Mouse (Mus musculus) limb, embryonic 15.5 days (tissue): ENCODE results near the gene Slc38a9. TPM values are rescaled to one million over a fixed set of nuclear protein-coding genes. Genes with fewer than 3 reads are reported as not detected.
A peak's percentile ranks its signal among the peaks of the same experiment; 100 is the strongest.

Experiments
- ATAC-seq: fragments of 200-750 bp; cut with Nextera tagmentation; 2 replicates; pipeline ENCODE4 v1.8.0; 2017; ENCODE audit warnings: low read depth, moderate TSS enrichment; ENCODE audit not compliant: insufficient number of reproducible peaks, low FRiP score, low TSS enrichment
- H3K27ac ChIP-seq: fragments of 300-500 bp; sonication (generic); 2 replicates; pipeline ENCODE4 v1.5.1; 2015; ENCODE audit warnings: moderate library complexity, mild to moderate bottlenecking, inconsistent platforms
- H3K27me3 ChIP-seq: fragments of 300-500 bp; sonication (generic); 2 replicates; pipeline ENCODE4 v1.6.1; 2015; ENCODE audit warnings: inconsistent platforms
- H3K36me3 ChIP-seq: fragments of 300-500 bp; sonication (generic); 2 replicates; pipeline ENCODE4 v1.6.1; 2015; ENCODE audit warnings: inconsistent platforms
- H3K4me1 ChIP-seq: fragments of 300-500 bp; sonication (generic); 2 replicates; pipeline ENCODE4 v1.6.1; 2015; ENCODE audit warnings: inconsistent platforms
- H3K4me2 ChIP-seq: fragments of 300-500 bp; sonication (generic); 2 replicates; pipeline ENCODE4 v1.6.1; 2015; ENCODE audit warnings: mild to moderate bottlenecking, inconsistent platforms
- H3K4me3 ChIP-seq: fragments of 300-500 bp; sonication (generic); 2 replicates; pipeline ENCODE4 v1.5.1; 2015; ENCODE audit warnings: mild to moderate bottlenecking, inconsistent platforms
- H3K9ac ChIP-seq: fragments of 300-500 bp; sonication (generic); 2 replicates; pipeline ENCODE4 v1.6.1; 2015; ENCODE audit warnings: inconsistent platforms
- H3K9me3 ChIP-seq: fragments of 300-500 bp; sonication (generic); 2 replicates; pipeline ENCODE4 v1.6.1; 2016; ENCODE audit warnings: inconsistent platforms
- WGBS: fragments of 180-500 bp; shearing (Covaris S2); methylation state at CpG from one replicate; pipeline ENCODE4 v1.1.7; 2015; 5-methylcytosine and 5-hydroxymethylcytosine counted together
- polyA plus RNA-seq: library from polyadenylated mRNA; unstranded; fragments of >200 nt; fragmentation: Nextera tagmentation; extraction: Ambion mirVana; gene quantifications from 2 replicates; pipeline ENCODE4 v1.2.1, GENCODE M21; 2015

Slc38a9 gene
- polyA plus RNA-seq, 1 experiment from 2014 or later = 17.9 TPM

DNA sequence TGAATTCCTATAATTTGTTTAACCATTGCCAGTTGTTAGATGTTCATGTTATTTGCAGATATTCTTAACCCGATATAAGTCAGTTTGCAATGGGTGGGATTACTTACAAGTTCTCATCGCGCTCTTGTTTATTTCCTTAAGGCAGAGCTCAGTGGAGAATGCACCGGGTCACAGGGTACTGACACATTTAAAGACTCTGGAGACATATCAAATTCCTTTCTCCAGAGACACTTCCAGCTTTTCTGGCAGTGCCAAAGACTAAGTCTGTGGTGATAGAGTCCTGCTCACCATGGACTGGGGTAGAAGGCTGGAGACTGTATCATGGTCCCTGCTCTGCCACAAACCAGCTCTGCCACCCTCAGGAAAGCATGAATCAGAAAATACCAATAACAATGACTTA is 102.0 kb downstream of the Slc38a9 start:
- no peaks in the 10 kb centered on the region for H3K36me3 ChIP-seq
- no peak for ATAC-seq
- H3K4me2 ChIP-seq = no peak overlapping the region
- H3K9me3 ChIP-seq = no peaks in the 10 kb centered on the region
- 38% methylated on average over 4 of the region's 4 CpGs for WGBS
- no peak overlapping the region for H3K9ac ChIP-seq
- no peaks in the 10 kb centered on the region for H3K27me3 ChIP-seq
- no peak overlapping the region for H3K27ac ChIP-seq
- H3K4me3 ChIP-seq = no peak overlapping the region
- peaks cover 42% of the 10 kb centered on the region for H3K4me1 ChIP-seq

DNA sequence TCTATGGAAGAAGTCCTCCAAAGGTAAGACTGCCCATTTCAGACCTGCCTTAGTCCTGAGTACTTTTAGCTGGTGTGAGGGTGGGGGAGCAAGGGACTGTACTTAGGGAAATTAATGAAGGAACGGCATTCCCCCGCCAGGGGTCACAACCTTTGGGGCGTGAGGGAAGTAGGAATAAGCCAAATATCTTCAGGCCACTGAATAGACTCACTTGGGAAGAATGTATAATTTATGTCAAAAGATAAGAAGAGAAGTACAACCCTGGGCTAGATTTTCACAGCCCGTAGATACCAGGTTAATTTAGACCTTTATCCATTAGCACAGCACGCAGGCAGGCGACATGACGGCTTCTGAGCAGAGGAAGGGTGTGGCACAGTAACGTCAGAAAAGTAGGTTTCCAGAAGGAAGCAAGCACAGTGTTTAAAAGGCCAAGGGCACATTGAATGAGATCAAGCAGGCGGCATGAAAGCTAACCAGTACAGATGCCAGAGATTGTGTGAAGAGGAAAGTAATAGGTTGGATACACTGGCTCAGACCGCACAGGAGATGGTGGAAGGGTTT is 103.1 kb downstream of the Slc38a9 start:
- Histone ChIP-seq H3K9me3 (no peaks in the 10 kb centered on the region), H3K27me3 (no peaks in the 10 kb centered on the region), H3K4me2 (no peak overlapping the region), H3K4me1 (peaks cover 35% of the 10 kb centered on the region), H3K27ac (no peak overlapping the region), H3K36me3 (no peaks in the 10 kb centered on the region), H3K9ac (no peak overlapping the region), H3K4me3 (no peak overlapping the region)
- ATAC-seq = no peak
- 71% methylated on average over 10 of the region's 10 CpGs for WGBS

DNA sequence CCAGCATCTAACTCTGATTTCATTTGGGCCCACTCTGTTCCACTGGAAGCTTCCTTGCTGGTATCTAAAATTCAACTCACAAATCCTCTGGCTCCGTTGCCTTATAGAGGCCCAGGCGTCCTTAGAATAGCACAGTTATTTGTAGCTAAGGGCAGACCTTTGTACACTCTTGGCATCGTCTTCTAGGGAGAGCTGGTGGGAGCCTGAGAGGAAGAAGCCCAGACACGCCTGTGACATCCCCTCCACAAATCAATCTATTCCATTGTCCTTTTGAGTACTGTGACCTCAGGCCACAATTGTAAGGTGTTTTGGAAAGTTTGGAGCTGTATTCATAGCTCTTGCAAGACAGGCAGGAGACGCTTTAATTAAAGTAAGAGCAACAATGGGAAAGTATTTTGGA is 104.0 kb downstream of the Slc38a9 start:
- Histone ChIP-seq H3K36me3 (no peaks in the 10 kb centered on the region), H3K9ac (no peak overlapping the region), H3K9me3 (no peaks in the 10 kb centered on the region), H3K4me3 (no peak overlapping the region), H3K27me3 (no peaks in the 10 kb centered on the region), H3K27ac (no peak overlapping the region), H3K4me2 (no peak overlapping the region), H3K4me1 (peaks cover 26% of the 10 kb centered on the region)
- ATAC-seq = no peak
- 77% methylated on average over 5 of the region's 5 CpGs for WGBS

DNA sequence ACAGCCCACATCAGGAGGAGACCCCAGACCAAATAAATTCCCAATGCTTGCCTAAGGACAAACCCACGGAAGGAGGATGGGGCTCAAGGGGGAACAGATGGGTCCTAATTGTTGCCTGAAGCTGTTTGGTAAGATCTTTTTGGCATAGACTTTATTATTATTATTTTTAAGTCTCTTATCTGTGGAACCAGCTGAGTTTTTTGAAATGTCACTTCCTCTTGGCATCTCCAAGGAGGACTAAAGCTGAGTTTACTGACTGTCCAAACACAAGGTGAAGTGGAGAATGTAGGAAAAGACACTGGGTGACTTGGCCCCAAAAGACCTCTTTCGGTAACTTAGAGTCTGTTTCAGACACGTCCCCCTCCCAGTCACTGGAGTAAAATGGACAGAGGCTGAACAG is 105.1 kb downstream of the Slc38a9 start:
- H3K36me3 ChIP-seq = no peaks in the 10 kb centered on the region
- H3K27me3 ChIP-seq = no peaks in the 10 kb centered on the region
- H3K4me2 ChIP-seq = no peak overlapping the region
- H3K4me3 ChIP-seq = no peak overlapping the region
- WGBS = 88% methylated on average over 3 of the region's 3 CpGs
- ATAC-seq = no peak
- no peaks in the 10 kb centered on the region for H3K9me3 ChIP-seq
- H3K4me1 ChIP-seq = peaks cover 19% of the 10 kb centered on the region
- no peak overlapping the region for H3K9ac ChIP-seq
- H3K27ac ChIP-seq = no peak overlapping the region

GRCm38 (mm10) chr13:112770528-112771328 is 110.2 kb downstream of the Slc38a9 start:
- WGBS = 36% methylated on average over 11 of the region's 11 CpGs
- no peak overlapping the region for H3K4me3 ChIP-seq
- no peak overlapping the region for H3K4me2 ChIP-seq
- no peaks in the 10 kb centered on the region for H3K27me3 ChIP-seq
- H3K9me3 ChIP-seq = no peaks in the 10 kb centered on the region
- H3K9ac ChIP-seq = no peak overlapping the region
- H3K27ac ChIP-seq = peak overlapping the region; percentile 79
- no peaks in the 10 kb centered on the region for H3K36me3 ChIP-seq
- peaks cover 20% of the 10 kb centered on the region for H3K4me1 ChIP-seq
- peak; percentile 69; the same call in 1 of the 2 replicates for ATAC-seq

- WGBS = 34% methylated on average over 15 of the region's 15 CpGs
- 0 out of 2 replicates have a peak overlapping the region, but pooled peaks have one; percentile 8 for H3K4me2 ChIP-seq
- H3K4me1 ChIP-seq = peaks cover 20% of the 10 kb centered on the region
- no peaks in the 10 kb centered on the region for H3K9me3 ChIP-seq
- peak overlapping the region; percentile 79; the same call in 1 of the 2 replicates for H3K27ac ChIP-seq
- H3K36me3 ChIP-seq = no peaks in the 10 kb centered on the region
- H3K27me3 ChIP-seq = no peaks in the 10 kb centered on the region
- no peak overlapping the region for H3K9ac ChIP-seq
- H3K4me3 ChIP-seq = no peak overlapping the region
- no peak for ATAC-seq
Observed at GRCm38 (mm10) chr13:112771447-112772208, 111.1 kb downstream of the Slc38a9 start.

DNA sequence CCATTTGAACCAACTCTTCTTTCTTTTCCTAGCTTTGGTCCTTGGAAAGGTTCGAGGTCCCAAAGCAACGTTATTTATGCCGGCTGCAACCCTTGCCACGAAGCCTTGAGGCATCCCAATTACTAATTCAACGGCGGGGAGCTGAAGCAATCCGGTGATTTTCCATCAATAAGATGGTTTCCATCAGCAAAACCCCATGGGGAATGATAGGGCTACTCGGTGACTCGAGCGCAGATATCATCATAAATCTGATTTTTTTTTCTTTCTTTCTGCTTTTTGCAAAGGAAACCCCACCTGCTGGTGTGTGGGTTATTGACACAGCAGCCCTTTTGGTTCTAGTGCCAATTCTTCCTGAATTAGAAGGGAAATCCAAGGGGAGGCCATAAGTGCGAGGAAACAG is 111.7 kb downstream of the Slc38a9 start:
- WGBS = 63% methylated on average over 11 of the region's 11 CpGs
- H3K9ac ChIP-seq = no peak overlapping the region
- no peak overlapping the region for H3K4me3 ChIP-seq
- H3K9me3 ChIP-seq = no peaks in the 10 kb centered on the region
- H3K4me2 ChIP-seq = no peak overlapping the region
- H3K4me1 ChIP-seq = peaks cover 20% of the 10 kb centered on the region
- ATAC-seq = no peak
- H3K27ac ChIP-seq = no peak overlapping the region; the same call in 1 of the 2 replicates
- H3K27me3 ChIP-seq = no peaks in the 10 kb centered on the region
- H3K36me3 ChIP-seq = no peaks in the 10 kb centered on the region

DNA sequence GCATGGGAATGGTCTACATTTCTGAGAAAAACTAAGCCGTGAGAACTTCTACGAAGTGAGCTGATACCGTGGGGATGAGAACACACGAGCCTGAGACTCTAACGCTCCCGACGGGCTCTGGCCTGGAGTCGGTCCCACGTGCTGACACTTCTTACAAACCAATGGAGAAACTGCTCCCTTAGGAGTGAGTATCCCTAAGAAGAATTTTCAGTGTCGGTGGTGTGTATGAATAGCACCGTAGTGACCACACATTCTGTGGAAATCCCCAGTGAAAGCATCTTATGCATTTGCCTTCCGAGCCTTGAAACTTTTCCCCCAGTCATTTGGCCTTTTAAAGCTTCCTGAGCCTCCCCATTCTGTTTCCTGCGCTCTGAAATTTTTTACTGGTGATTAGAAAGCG is 112.3 kb downstream of the Slc38a9 start:
- Histone ChIP-seq H3K9me3 (no peaks in the 10 kb centered on the region), H3K4me2 (no peak overlapping the region), H3K27ac (no peak overlapping the region), H3K4me1 (peaks cover 20% of the 10 kb centered on the region), H3K36me3 (no peaks in the 10 kb centered on the region), H3K27me3 (no peaks in the 10 kb centered on the region), H3K9ac (no peak overlapping the region), H3K4me3 (no peak overlapping the region)
- 66% methylated on average over 14 of the region's 14 CpGs for WGBS
- no peak for ATAC-seq

- H3K36me3 ChIP-seq = no peaks in the 10 kb centered on the region
- H3K27me3 ChIP-seq = no peaks in the 10 kb centered on the region
- 88% methylated on average over 3 of the region's 3 CpGs for WGBS
- H3K27ac ChIP-seq = no peak overlapping the region
- H3K4me1 ChIP-seq = peaks cover 20% of the 10 kb centered on the region
- H3K4me2 ChIP-seq = no peak overlapping the region
- ATAC-seq = no peak
- H3K4me3 ChIP-seq = no peak overlapping the region
- H3K9ac ChIP-seq = no peak overlapping the region
- H3K9me3 ChIP-seq = no peaks in the 10 kb centered on the region
Observed at GRCm38 (mm10) chr13:112773991-112774675, 113.6 kb downstream of the Slc38a9 start.

GRCm38 (mm10) chr13:112775856-112776255 is 115.3 kb downstream of the Slc38a9 start:
- Histone ChIP-seq H3K4me2 (no peak overlapping the region), H3K4me1 (peaks cover 14% of the 10 kb centered on the region), H3K9me3 (no peaks in the 10 kb centered on the region), H3K9ac (no peak overlapping the region), H3K27ac (no peak overlapping the region), H3K27me3 (no peaks in the 10 kb centered on the region), H3K36me3 (no peaks in the 10 kb centered on the region), H3K4me3 (no peak overlapping the region)
- ATAC-seq = no peak
- WGBS = 86% methylated on average over 10 of the region's 10 CpGs

GRCm38 (mm10) chr13:112778407-112778806 is 117.9 kb downstream of the Slc38a9 start:
- ATAC-seq = no peak
- no peak overlapping the region for H3K4me2 ChIP-seq

More at GRCm38 (mm10) chr13:112778407-112778806, 117.9 kb downstream of the Slc38a9 start:
- Histone ChIP-seq H3K4me1 (no peaks in the 10 kb centered on the region), H3K27ac (no peak overlapping the region), H3K36me3 (no peaks in the 10 kb centered on the region), H3K9ac (no peak overlapping the region), H3K4me3 (no peak overlapping the region), H3K27me3 (no peaks in the 10 kb centered on the region), H3K9me3 (no peaks in the 10 kb centered on the region)
- WGBS = 89% methylated on average over 5 of the region's 5 CpGs
